Comparison of ENCODE assay signal across 9 mouse cellular contexts in the genomic region with DNA sequence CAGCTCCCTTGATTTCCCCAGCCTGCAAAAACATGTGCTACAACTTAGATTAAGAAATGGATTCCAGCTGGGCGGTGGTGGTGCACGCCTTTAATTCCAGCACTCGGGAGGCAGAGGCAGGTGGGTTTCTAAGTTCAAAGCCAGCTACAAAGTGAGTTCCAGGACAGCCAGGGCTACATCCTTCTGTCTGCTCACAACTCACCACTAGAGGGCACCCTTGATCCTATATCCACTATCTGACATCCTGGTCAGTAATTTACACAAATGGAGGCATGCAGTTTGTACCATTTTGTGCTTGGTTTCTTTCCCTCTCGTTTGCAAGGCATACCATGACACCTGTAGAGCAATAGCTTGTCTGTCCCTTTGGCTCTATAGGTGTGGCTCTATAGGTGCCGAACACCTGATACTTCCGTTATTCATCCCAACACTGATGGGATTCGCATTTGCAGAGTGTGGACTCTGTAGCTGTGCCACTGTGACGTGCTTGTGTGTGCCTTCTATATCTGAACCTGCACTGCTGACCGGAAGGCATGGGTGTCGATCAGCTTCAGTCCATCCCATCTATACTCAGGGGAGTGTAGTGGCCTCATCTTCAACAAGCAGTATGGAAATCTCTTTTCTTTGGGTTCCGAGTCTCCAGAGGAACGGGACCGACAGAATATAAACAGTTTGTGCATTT.
A peak's percentile ranks its signal among the peaks of the same experiment; 100 is the strongest.
DNase-seq lines count a peak whose midpoint lies in the region; ATAC-seq and TF ChIP-seq lines count a peak whose summit lies in the region.
"Had no signal": no experiment of that assay in that cellular context is flagged by ENCODE, and none has a peak within 500 bp of the region (broad histone marks: within the 10 kb centered on the region; RNA-seq: fewer than 3 reads in every experiment).

No protein-coding gene starts in this region.

- no peak overlapping the region for H3K4me2 ChIP-seq in limb, embryonic 14.5 days (replicated peaks; ENCODE audit: low read depth, low read length, severe bottlenecking)
- H3K4me2 ChIP-seq: embryonic facial prominence, embryonic 15.5 days had no signal

- CTCF ChIA-PET in Patski (lab: Charles Lee) = interaction anchor here (0.7 to 1.7 kb wide), 10 partner anchors 9 to 245 kb away, joined by 3 to 14 read pairs (median 4); no protein-coding TSS in a partner anchor

- 71% methylated on average over 13 of the region's 13 CpGs for WGBS in limb, embryonic 14.5 days

- TF ChIP-seq CTCF in Patski (IDR thresholded peaks at IDR 0.05) = peak; percentile 82

- H3K4me3 ChIP-seq in limb, embryonic 14.5 days (replicated peaks; ENCODE audit: low read length) = no peak overlapping the region
- H3K4me3 ChIP-seq: embryonic facial prominence, embryonic 15.5 days had no signal

- H3K4me1 ChIP-seq in limb, embryonic 14.5 days (ENCODE audit: control insufficient read depth, insufficient read depth, low read length) = no peaks in the 10 kb centered on the region

- in situ Hi-C loops in Patski (cut with MboI; ENCODE audit: low pct_unique_long_range_greater_than_20kb) = no loop called here

- DNase-seq in 416B (ENCODE audit: low read depth) (peak; percentile 73), Patski (ENCODE audit: low read depth, low spot score) (no peak)
- peak; percentile 88 to 91 for DNase-seq in cerebellum, postnatal 14 days
- peak; percentile 68 for DNase-seq in gastrocnemius, postnatal 10 days
- DNase-seq in kidney, adult 8-10 months = peak; percentile 44 to 73
- peak; percentile 77 for DNase-seq in limb, embryonic 14.5 days (ENCODE audit: low spot score)
- peak; percentile 88 for DNase-seq in naive thymus-derived CD4-positive, alpha-beta T cell, adult 2 months (ENCODE audit: low read depth)
- peak; percentile 43 for DNase-seq in telencephalon, adult 2 months (ENCODE audit: low read depth, low spot score)

- no peaks in the 10 kb centered on the region for H3K9me3 ChIP-seq in limb, embryonic 14.5 days (ENCODE audit: control insufficient read depth, low read length)
- H3K9me3 ChIP-seq: embryonic facial prominence, embryonic 15.5 days had no signal

- H3K36me3 ChIP-seq in limb, embryonic 14.5 days (ENCODE audit: control insufficient read depth, insufficient read depth, low read length) = no peaks in the 10 kb centered on the region
- H3K36me3 ChIP-seq: embryonic facial prominence, embryonic 15.5 days had no signal

- ATAC-seq in Patski = peak; percentile 44
- peak; percentile 60; the same call in 1 of the 2 replicates for ATAC-seq in limb, embryonic 14.5 days (ENCODE audit: low FRiP score, low read depth)

- POLR2A ChIA-PET in Patski (lab: Charles Lee) = no interaction called here

- no peak overlapping the region for H3K27ac ChIP-seq in limb, embryonic 14.5 days (replicated peaks; ENCODE audit: low read depth, low read length)
- H3K27ac ChIP-seq: embryonic facial prominence, embryonic 15.5 days had no signal

- TF ChIP-seq POLR2A in limb, embryonic 14.5 days (IDR thresholded peaks at IDR 0.05; ENCODE audit: borderline replicate concordance, extremely low read depth, insufficient read depth, insufficient read length) = no peak

- peaks cover 14% of the 10 kb centered on the region for H3K27me3 ChIP-seq in Patski
- H3K27me3 ChIP-seq in limb, embryonic 14.5 days (ENCODE audit: control insufficient read depth, insufficient read depth, low read length) = no peaks in the 10 kb centered on the region
- H3K27me3 ChIP-seq: embryonic facial prominence, embryonic 15.5 days had no signal

- H3K9ac ChIP-seq in limb, embryonic 14.5 days (ENCODE audit: low read depth, low read length, severe bottlenecking) = no peak overlapping the region
- H3K9ac ChIP-seq: embryonic facial prominence, embryonic 15.5 days had no signal
